Mouse (Mus musculus) lung, postnatal 0 days (tissue): ENCODE data around the gene Slc45a1.

Experiments
- CTCF ChIP-seq: IDR thresholded peaks from 2 replicates; pipeline ENCODE4 v1.5.1; 2016; ENCODE audit warnings: antibody characterized with exemption, mild to moderate bottlenecking
- EP300 ChIP-seq: IDR thresholded peaks from 2 replicates; pipeline ENCODE4 v1.6.1; 2016; ENCODE audit warnings: antibody characterized with exemption, mild to moderate bottlenecking, control low read depth

DNA sequence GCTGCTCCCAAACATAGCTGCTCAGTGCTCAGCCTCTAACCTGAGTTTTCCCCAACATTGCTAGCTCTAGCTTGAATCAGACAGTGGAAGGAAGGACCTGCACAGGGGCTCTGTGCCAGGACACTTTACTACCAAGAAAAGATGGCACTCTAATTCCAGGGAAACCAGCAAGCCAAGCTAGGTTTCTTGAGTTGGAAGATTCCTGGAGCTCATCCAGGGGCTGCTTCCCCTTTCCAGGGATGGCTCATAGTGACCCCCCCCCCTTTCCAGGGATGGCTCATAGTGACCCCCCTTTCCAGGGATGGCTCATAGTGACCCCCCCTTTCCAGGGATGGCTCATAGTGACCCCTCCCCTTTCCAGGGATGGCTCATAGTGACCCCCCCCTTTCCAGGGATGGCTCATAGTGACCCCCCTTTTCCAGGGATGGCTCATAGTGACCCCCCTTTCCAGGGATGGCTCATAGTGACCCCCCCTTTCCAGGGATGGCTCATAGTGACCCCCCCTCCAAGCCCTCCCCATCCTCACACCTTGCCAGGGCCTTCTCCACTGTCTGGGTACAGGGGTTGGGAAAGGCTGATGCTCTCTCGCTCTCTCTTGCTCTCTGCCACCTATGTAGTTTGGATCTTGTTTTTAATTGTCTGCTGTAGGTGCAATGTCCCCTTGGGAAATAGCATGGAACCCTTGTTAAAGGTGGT lies 48.5 kb downstream of the Slc45a1 start:
- no peak for TF ChIP-seq CTCF
- no peak for TF ChIP-seq EP300
